Mouse (Mus musculus): ENCODE data around the gene Pin4. TPM values are rescaled to one million over a fixed set of nuclear protein-coding genes. Genes with fewer than 3 reads are reported as not detected.

Gene Pin4
- polyA plus RNA-seq, 1 experiment from 2014 or later, result 68.0 TPM

- peak; percentile 93 for DNase-seq (ENCODE audit: low spot score)
Measured at GRCm38 (mm10) chrX:102156618-102157422, 37.6 kb downstream of the Pin4 start, which contains the start of gene Ercc6l. Gene Ercc6l, minus strand, starts transcription at chrX:102157091.

GRCm38 (mm10) chrX:102157423-102157791 is 38.2 kb downstream of the Pin4 start:
- no peak for DNase-seq (ENCODE audit: low spot score)

GRCm38 (mm10) chrX:102159778-102160177 is 40.5 kb downstream of the Pin4 start:
- peak; percentile 37 for DNase-seq (ENCODE audit: low spot score)

- DNase-seq (ENCODE audit: low spot score), result no peak
Measured at GRCm38 (mm10) chrX:102160528-102160927, 41.3 kb downstream of the Pin4 start.

GRCm38 (mm10) chrX:102163096-102163495 is 43.8 kb downstream of the Pin4 start:
- no peak for DNase-seq (ENCODE audit: low spot score)

- no peak for DNase-seq (ENCODE audit: low spot score)
Measured at GRCm38 (mm10) chrX:102163529-102163928, 44.3 kb downstream of the Pin4 start.

GRCm38 (mm10) chrX:102166521-102166920 is 47.3 kb downstream of the Pin4 start:
- no peak for DNase-seq (ENCODE audit: low spot score)

- DNase-seq (ENCODE audit: low spot score), result no peak
Measured at GRCm38 (mm10) chrX:102166986-102167385, 47.7 kb downstream of the Pin4 start.

GRCm38 (mm10) chrX:102169724-102170123 is 50.5 kb downstream of the Pin4 start:
- DNase-seq (ENCODE audit: low spot score), result no peak

- no peak for DNase-seq (ENCODE audit: low spot score)
Measured at GRCm38 (mm10) chrX:102170135-102170534, 50.9 kb downstream of the Pin4 start.

GRCm38 (mm10) chrX:102170900-102171299 is 51.7 kb downstream of the Pin4 start:
- no peak for DNase-seq (ENCODE audit: low spot score)

GRCm38 (mm10) chrX:102175538-102176287 is 56.5 kb downstream of the Pin4 start:
- DNase-seq (ENCODE audit: low spot score), result no peak

Other genes with a start within 250 kb of the Pin4 start
- gene Rtl5, start 48.1 kb upstream of the Pin4 start, polyA plus RNA-seq (2015; fragmentation: Nextera tagmentation; extraction: Ambion mirVana), result 0.13 and 0.18 TPM in 2 replicates
- gene Ercc6l, start 37.6 kb downstream of the Pin4 start, polyA plus RNA-seq (2015; fragmentation: Nextera tagmentation; extraction: Ambion mirVana), result 10.4 and 11.3 TPM in 2 replicates
- gene Rps4x, start 69.9 kb downstream of the Pin4 start, polyA plus RNA-seq (2015; fragmentation: Nextera tagmentation; extraction: Ambion mirVana), result 978 and 998 TPM in 2 replicates
- 1.3 and 1.4 TPM in 2 replicates for gene Cited1, start 132.7 kb downstream of the Pin4 start, polyA plus RNA-seq (2015; fragmentation: Nextera tagmentation; extraction: Ambion mirVana)